Mouse (Mus musculus) B cell, adult 2 months (primary cell): ENCODE results near the gene Kcnn1.
A peak's percentile ranks its signal among the peaks of the same experiment; 100 is the strongest.

Source experiments
- DNase-seq, 2 experiments: peaks; one replicate each; pipeline ENCODE4 v3.0.0; 2022

The Kcnn1 gene

GRCm38 (mm10) chr8:70866001-70866520, 3.0 kb upstream of the Kcnn1 start:
- DNase-seq, result no peak

- peak; percentile 100 for DNase-seq
Measured at GRCm38 (mm10) chr8:70865350-70866000, 2.4 kb upstream of the Kcnn1 start.

GRCm38 (mm10) chr8:70864712-70865221, 1.7 kb upstream of the Kcnn1 start:
- DNase-seq, result peak; percentile 36 to 37

GRCm38 (mm10) chr8:70863956-70864711, 1.1 kb upstream of the Kcnn1 start:
- DNase-seq, result peak; percentile 43 to 49

GRCm38 (mm10) chr8:70857516-70857915, 5.5 kb downstream of the Kcnn1 start:
- no peak for DNase-seq

- DNase-seq, result peak; percentile 46 to 50
Measured at GRCm38 (mm10) chr8:70856541-70857197, 6.4 kb downstream of the Kcnn1 start.

GRCm38 (mm10) chr8:70856028-70856427, 7.0 kb downstream of the Kcnn1 start:
- no peak for DNase-seq

GRCm38 (mm10) chr8:70853863-70854262, 9.2 kb downstream of the Kcnn1 start:
- peak; percentile 50 to 58 for DNase-seq

- DNase-seq, result no peak
Measured at GRCm38 (mm10) chr8:70852595-70853231, 10.3 kb downstream of the Kcnn1 start.

GRCm38 (mm10) chr8:70851837-70852236, 11.2 kb downstream of the Kcnn1 start:
- DNase-seq, result no peak

- DNase-seq, result no peak
Measured at GRCm38 (mm10) chr8:70850947-70851346, 12.1 kb downstream of the Kcnn1 start.

GRCm38 (mm10) chr8:70850132-70850845, 12.8 kb downstream of the Kcnn1 start:
- DNase-seq, result no peak

- no peak for DNase-seq
Measured at GRCm38 (mm10) chr8:70849333-70849990, 13.6 kb downstream of the Kcnn1 start.

- peak; percentile 62 to 65 for DNase-seq
Measured at GRCm38 (mm10) chr8:70846371-70847154, 16.5 kb downstream of the Kcnn1 start.

- DNase-seq, result no peak
Measured at GRCm38 (mm10) chr8:70845108-70845507, 17.9 kb downstream of the Kcnn1 start.

GRCm38 (mm10) chr8:70844523-70844922, 18.5 kb downstream of the Kcnn1 start:
- DNase-seq, result peak; percentile 97

GRCm38 (mm10) chr8:70843941-70844340, 19.1 kb downstream of the Kcnn1 start:
- no peak for DNase-seq

- DNase-seq, result no peak
Measured at GRCm38 (mm10) chr8:70843214-70843773, 19.8 kb downstream of the Kcnn1 start.

GRCm38 (mm10) chr8:70842484-70842883, 20.6 kb downstream of the Kcnn1 start:
- no peak for DNase-seq
